Mouse (Mus musculus) limb, embryonic 15.5 days (tissue): Measurements from ENCODE around the gene 5730522E02Rik. TPM values are rescaled to one million over a fixed set of nuclear protein-coding genes. Genes with fewer than 3 reads are reported as not detected.

Experiments used
- ATAC-seq: fragments of 200-750 bp; cut with Nextera tagmentation; 2 replicates; pipeline ENCODE4 v1.8.0; 2017; ENCODE audit warnings: low read depth, moderate TSS enrichment; ENCODE audit not compliant: insufficient number of reproducible peaks, low FRiP score, low TSS enrichment
- H3K27ac ChIP-seq: fragments of 300-500 bp; sonication (generic); 2 replicates; pipeline ENCODE4 v1.5.1; 2015; ENCODE audit warnings: moderate library complexity, mild to moderate bottlenecking, inconsistent platforms
- H3K27me3 ChIP-seq: fragments of 300-500 bp; sonication (generic); 2 replicates; pipeline ENCODE4 v1.6.1; 2015; ENCODE audit warnings: inconsistent platforms
- H3K36me3 ChIP-seq: fragments of 300-500 bp; sonication (generic); 2 replicates; pipeline ENCODE4 v1.6.1; 2015; ENCODE audit warnings: inconsistent platforms
- H3K4me1 ChIP-seq: fragments of 300-500 bp; sonication (generic); 2 replicates; pipeline ENCODE4 v1.6.1; 2015; ENCODE audit warnings: inconsistent platforms
- H3K4me2 ChIP-seq: fragments of 300-500 bp; sonication (generic); 2 replicates; pipeline ENCODE4 v1.6.1; 2015; ENCODE audit warnings: mild to moderate bottlenecking, inconsistent platforms
- H3K4me3 ChIP-seq: fragments of 300-500 bp; sonication (generic); 2 replicates; pipeline ENCODE4 v1.5.1; 2015; ENCODE audit warnings: mild to moderate bottlenecking, inconsistent platforms
- H3K9ac ChIP-seq: fragments of 300-500 bp; sonication (generic); 2 replicates; pipeline ENCODE4 v1.6.1; 2015; ENCODE audit warnings: inconsistent platforms
- H3K9me3 ChIP-seq: fragments of 300-500 bp; sonication (generic); 2 replicates; pipeline ENCODE4 v1.6.1; 2016; ENCODE audit warnings: inconsistent platforms
- WGBS: fragments of 180-500 bp; shearing (Covaris S2); methylation state at CpG from one replicate; pipeline ENCODE4 v1.1.7; 2015; 5-methylcytosine and 5-hydroxymethylcytosine counted together
- polyA plus RNA-seq: library from polyadenylated mRNA; unstranded; fragments of >200 nt; fragmentation: Nextera tagmentation; extraction: Ambion mirVana; gene quantifications from 2 replicates; pipeline ENCODE4 v1.2.1, GENCODE M21; 2015

The 5730522E02Rik gene
- polyA plus RNA-seq, 1 experiment from 2014 or later, result 2.2 TPM

- Histone ChIP-seq H3K36me3 (no peaks in the 10 kb centered on the region), H3K27me3 (no peaks in the 10 kb centered on the region), H3K4me3 (no peak overlapping the region), H3K4me2 (no peak overlapping the region), H3K4me1 (no peaks in the 10 kb centered on the region), H3K9ac (no peak overlapping the region), H3K9me3 (no peaks in the 10 kb centered on the region), H3K27ac (no peak overlapping the region)
- 68% methylated on average over 5 of the region's 5 CpGs for WGBS
- no peak for ATAC-seq
Observed at GRCm38 (mm10) chr11:25767584-25768333, 442.8 kb downstream of the 5730522E02Rik start.

- H3K36me3 ChIP-seq, result no peaks in the 10 kb centered on the region
- no peak for ATAC-seq
- H3K4me1 ChIP-seq, result no peaks in the 10 kb centered on the region
- H3K4me2 ChIP-seq, result no peak overlapping the region
- H3K9ac ChIP-seq, result no peak overlapping the region
- 74% methylated on average over 7 of the region's 7 CpGs for WGBS
- no peaks in the 10 kb centered on the region for H3K27me3 ChIP-seq
- no peaks in the 10 kb centered on the region for H3K9me3 ChIP-seq
- no peak overlapping the region for H3K4me3 ChIP-seq
- no peak overlapping the region for H3K27ac ChIP-seq
Observed at GRCm38 (mm10) chr11:25753156-25753899, 457.2 kb downstream of the 5730522E02Rik start.

- no peaks in the 10 kb centered on the region for H3K36me3 ChIP-seq
- no peaks in the 10 kb centered on the region for H3K4me1 ChIP-seq
- WGBS, result 80% methylated on average over 3 of the region's 3 CpGs
- H3K4me3 ChIP-seq, result no peak overlapping the region
- H3K27me3 ChIP-seq, result no peaks in the 10 kb centered on the region
- H3K9ac ChIP-seq, result no peak overlapping the region
- ATAC-seq, result no peak
- no peak overlapping the region for H3K4me2 ChIP-seq
- no peaks in the 10 kb centered on the region for H3K9me3 ChIP-seq
- H3K27ac ChIP-seq, result no peak overlapping the region
Observed at GRCm38 (mm10) chr11:25752418-25752817, 458.1 kb downstream of the 5730522E02Rik start.

GRCm38 (mm10) chr11:25747098-25747862 is 463.3 kb downstream of the 5730522E02Rik start:
- Histone ChIP-seq H3K4me1 (no peaks in the 10 kb centered on the region), H3K9me3 (no peaks in the 10 kb centered on the region), H3K9ac (no peak overlapping the region), H3K27ac (no peak overlapping the region), H3K4me2 (no peak overlapping the region), H3K36me3 (no peaks in the 10 kb centered on the region), H3K4me3 (no peak overlapping the region), H3K27me3 (no peaks in the 10 kb centered on the region)
- no peak for ATAC-seq
- 58% methylated on average over 6 of the region's 6 CpGs for WGBS

- Histone ChIP-seq H3K4me3 (no peak overlapping the region), H3K4me2 (no peak overlapping the region), H3K9me3 (no peaks in the 10 kb centered on the region), H3K9ac (no peak overlapping the region), H3K27me3 (no peaks in the 10 kb centered on the region), H3K27ac (no peak overlapping the region), H3K36me3 (no peaks in the 10 kb centered on the region), H3K4me1 (no peaks in the 10 kb centered on the region)
- ATAC-seq, result no peak
- WGBS, result 79% methylated on average over 3 of the region's 3 CpGs
Observed at GRCm38 (mm10) chr11:25743664-25744063, 466.9 kb downstream of the 5730522E02Rik start.

- WGBS, result 77% methylated on average over 5 of the region's 5 CpGs
Observed at GRCm38 (mm10) chr11:25737255-25737654, 473.3 kb downstream of the 5730522E02Rik start.

GRCm38 (mm10) chr11:25729476-25729875 is 481.1 kb downstream of the 5730522E02Rik start:
- 29% methylated on average over 1 of the region's 1 CpGs for WGBS
- H3K9ac ChIP-seq, result no peak overlapping the region
- H3K4me2 ChIP-seq, result no peak overlapping the region
- H3K27ac ChIP-seq, result no peak overlapping the region
- no peak overlapping the region for H3K4me3 ChIP-seq
- H3K27me3 ChIP-seq, result no peaks in the 10 kb centered on the region
- H3K4me1 ChIP-seq, result no peaks in the 10 kb centered on the region
- H3K9me3 ChIP-seq, result no peaks in the 10 kb centered on the region
- no peak for ATAC-seq
- no peaks in the 10 kb centered on the region for H3K36me3 ChIP-seq

More at GRCm38 (mm10) chr11:25737255-25737654, 473.3 kb downstream of the 5730522E02Rik start:
- ATAC-seq, result no peak
- H3K27me3 ChIP-seq, result no peaks in the 10 kb centered on the region
- H3K9ac ChIP-seq, result no peak overlapping the region
- no peak overlapping the region for H3K4me3 ChIP-seq
- no peak overlapping the region for H3K27ac ChIP-seq
- no peaks in the 10 kb centered on the region for H3K9me3 ChIP-seq
- H3K36me3 ChIP-seq, result no peaks in the 10 kb centered on the region
- H3K4me2 ChIP-seq, result no peak overlapping the region
- no peaks in the 10 kb centered on the region; the same call in 1 of the 2 replicates for H3K4me1 ChIP-seq

GRCm38 (mm10) chr11:25715447-25716321 is 494.9 kb downstream of the 5730522E02Rik start:
- Histone ChIP-seq H3K9ac (no peak overlapping the region), H3K9me3 (no peaks in the 10 kb centered on the region), H3K4me3 (no peak overlapping the region), H3K36me3 (no peaks in the 10 kb centered on the region), H3K27ac (no peak overlapping the region), H3K4me1 (no peaks in the 10 kb centered on the region), H3K27me3 (no peaks in the 10 kb centered on the region), H3K4me2 (no peak overlapping the region)
- 74% methylated on average over 7 of the region's 7 CpGs for WGBS
- ATAC-seq, result no peak

- WGBS, result 71% methylated on average over 2 of the region's 2 CpGs
- no peaks in the 10 kb centered on the region for H3K27me3 ChIP-seq
- H3K27ac ChIP-seq, result no peak overlapping the region
- H3K4me1 ChIP-seq, result no peaks in the 10 kb centered on the region
- H3K9me3 ChIP-seq, result no peaks in the 10 kb centered on the region
- H3K9ac ChIP-seq, result no peak overlapping the region
- H3K36me3 ChIP-seq, result no peaks in the 10 kb centered on the region
- ATAC-seq, result no peak
- H3K4me3 ChIP-seq, result no peak overlapping the region
- H3K4me2 ChIP-seq, result no peak overlapping the region
Observed at GRCm38 (mm10) chr11:25710559-25710958, 500.0 kb downstream of the 5730522E02Rik start.

- 69% methylated on average over 4 of the region's 4 CpGs for WGBS
- no peaks in the 10 kb centered on the region for H3K4me1 ChIP-seq
- no peak for ATAC-seq
- no peak overlapping the region for H3K27ac ChIP-seq
- H3K4me2 ChIP-seq, result no peak overlapping the region
- H3K9me3 ChIP-seq, result no peaks in the 10 kb centered on the region
- no peaks in the 10 kb centered on the region for H3K36me3 ChIP-seq
- H3K4me3 ChIP-seq, result no peak overlapping the region
- no peaks in the 10 kb centered on the region for H3K27me3 ChIP-seq
- H3K9ac ChIP-seq, result no peak overlapping the region
Observed at GRCm38 (mm10) chr11:25709892-25710291, 500.7 kb downstream of the 5730522E02Rik start.
